Comparison of ENCODE assay signal across 9 mouse cellular contexts in the genomic region with DNA sequence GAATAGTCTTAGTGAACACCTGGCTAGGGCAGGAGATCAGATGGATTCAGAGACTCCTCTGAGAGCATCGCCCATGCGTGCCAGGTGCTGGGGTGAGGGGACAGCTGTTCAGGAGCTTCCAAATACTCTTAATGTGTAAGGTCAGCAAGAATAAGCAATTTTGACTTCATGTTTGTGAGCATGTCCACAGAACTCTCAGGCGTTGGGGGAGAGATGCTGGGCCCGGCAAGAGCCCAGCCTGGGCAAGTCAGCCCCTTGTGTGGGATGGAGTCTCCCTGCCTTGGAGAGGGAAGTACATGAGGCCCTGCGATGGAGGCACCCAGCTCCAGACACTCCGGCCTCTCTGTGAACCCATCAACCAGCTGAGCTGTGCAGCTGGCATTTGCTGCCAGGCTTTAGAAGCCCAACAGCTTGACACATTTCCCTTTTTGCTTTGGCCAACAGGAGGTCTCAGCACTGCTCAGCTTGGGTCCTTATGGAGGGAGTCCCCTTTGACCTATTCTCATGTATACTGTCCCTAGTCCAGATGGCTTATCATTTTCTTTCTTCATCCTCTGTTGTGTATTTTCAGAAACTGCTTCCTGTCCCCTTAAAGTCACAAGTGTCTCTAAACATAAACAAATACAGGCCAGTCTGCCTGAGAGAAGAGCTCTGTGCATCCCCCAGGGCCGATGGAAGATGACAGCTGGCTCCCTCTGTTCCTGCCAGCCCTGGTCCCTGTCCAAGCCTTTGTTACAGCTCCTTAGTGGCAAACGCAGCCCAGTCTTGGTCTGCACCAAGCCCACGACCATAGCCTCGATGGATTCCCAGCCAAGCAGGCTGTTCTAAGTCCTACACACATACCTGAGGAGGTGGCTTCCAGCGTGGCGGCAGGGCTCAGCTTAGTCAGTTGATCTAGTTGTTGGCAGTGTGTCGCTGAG.
DNase-seq lines count a peak whose midpoint lies in the region; ATAC-seq lines count a peak whose summit lies in the region.
"Had no signal": no experiment of that assay in that cellular context is flagged by ENCODE, and none has a peak within 500 bp of the region (broad histone marks: within the 10 kb centered on the region; RNA-seq: fewer than 3 reads in every experiment).

No protein-coding gene starts in this region.

- H3K36me3 ChIP-seq in hindbrain, embryonic 12.5 days: peaks cover 23% of the 10 kb centered on the region; the same call in 1 of the 2 replicates

- no peak overlapping the region for H3K4me2 ChIP-seq in hindbrain, embryonic 12.5 days (replicated peaks)

- no peaks in the 10 kb centered on the region for H3K27me3 ChIP-seq in hindbrain, embryonic 12.5 days

- WGBS in hindbrain, embryonic 12.5 days: 51% methylated on average over 13 of the region's 13 CpGs

- H3K4me3 ChIP-seq in hindbrain, embryonic 12.5 days: no peak overlapping the region

- peaks cover 27% of the 10 kb centered on the region for H3K4me1 ChIP-seq in hindbrain, embryonic 12.5 days

- H3K9me3 ChIP-seq in hindbrain, embryonic 12.5 days (replicated peaks): no peaks in the 10 kb centered on the region

- peak overlapping the region; percentile 27; the same call in 1 of the 2 replicates for H3K9ac ChIP-seq in hindbrain, embryonic 12.5 days

- ATAC-seq in hindbrain, embryonic 12.5 days (ENCODE audit: low FRiP score): peak; percentile 76

- H3K27ac ChIP-seq in hindbrain, embryonic 12.5 days: peak overlapping the region; percentile 86
- H3K27ac ChIP-seq: kidney, postnatal 0 days had no signal

- DNase-seq in layer of hippocampus, adult 11-12 months (ENCODE audit: low spot score): peak; percentile 55
- DNase-seq in layer of hippocampus, adult 9-10 months (ENCODE audit: low spot score): no peak
- DNase-seq in lung, postnatal 25 days (ENCODE audit: low spot score): peak; percentile 45
- DNase-seq in right cerebral cortex, postnatal 36 days (ENCODE audit: low spot score in 2 of 2): peak; percentile 41 to 49
- DNase-seq in heart, postnatal 25 days (ENCODE audit: low spot score): no peak
- DNase-seq in gastrocnemius, adult 8-10 months (ENCODE audit: low spot score in 2 of 2): no peak
- DNase-seq in embryo, embryonic 10.5 days (ENCODE audit: low spot score): no peak

- intact Hi-C loops in heart, postnatal 25 days (cut with DNase I): no loop called here

Comparison
In these comparisons a context has a peak if more than half of its experiments do, and no peak if none do; other contexts are left out.
1. DNase-seq: peak in layer of hippocampus, adult 11-12 months (single experiment), lung, postnatal 25 days (single experiment) and right cerebral cortex, postnatal 36 days (2 of 2); none in layer of hippocampus, adult 9-10 months (single experiment), heart, postnatal 25 days (single experiment), gastrocnemius, adult 8-10 months (0 of 2) and embryo, embryonic 10.5 days (single experiment).